Mouse (Mus musculus) stomach, embryonic 16.5 days (tissue): Measurements from ENCODE around the gene Ankrd65. TPM values are rescaled to one million over a fixed set of nuclear protein-coding genes. Genes with fewer than 3 reads are reported as not detected.

Experiments used
- ATAC-seq: fragments of 200-750 bp; cut with Nextera tagmentation; 2 replicates; pipeline ENCODE4 v1.8.0; 2017; ENCODE audit warnings: moderate number of reproducible peaks, moderate TSS enrichment; ENCODE audit not compliant: insufficient read depth, low FRiP score
- H3K27ac ChIP-seq: fragments of 300-500 bp; sonication (generic); 2 replicates; pipeline ENCODE4 v1.5.1; 2014; ENCODE audit warnings: low read length
- H3K27me3 ChIP-seq: fragments of 300-500 bp; sonication (generic); 2 replicates; pipeline ENCODE4 v1.6.1; 2014; ENCODE audit warnings: low read length, control low read depth, mixed read lengths; ENCODE audit not compliant: control insufficient read depth, insufficient read depth
- H3K36me3 ChIP-seq: fragments of 300-500 bp; sonication (generic); 2 replicates; pipeline ENCODE4 v1.6.1; 2014; ENCODE audit warnings: low read length; ENCODE audit not compliant: control insufficient read depth, insufficient read depth
- H3K4me1 ChIP-seq: fragments of 300-500 bp; sonication (generic); 2 replicates; pipeline ENCODE4 v1.6.1; 2014; ENCODE audit warnings: low read length, control low read depth, mixed read lengths; ENCODE audit not compliant: control insufficient read depth, insufficient read depth
- H3K4me2 ChIP-seq: fragments of 300-500 bp; sonication (generic); 2 replicates; pipeline ENCODE4 v1.6.1; 2014; ENCODE audit warnings: low read depth, low read length, mixed read lengths
- H3K4me3 ChIP-seq: fragments of 300-500 bp; sonication (generic); replicated peaks from 2 replicates; pipeline ENCODE4 v1.5.1; 2014; ENCODE audit warnings: mild to moderate bottlenecking, low read length
- H3K9ac ChIP-seq: fragments of 300-500 bp; sonication (generic); 2 replicates; pipeline ENCODE4 v1.6.1; 2014; ENCODE audit warnings: low read length
- H3K9me3 ChIP-seq: fragments of 300-500 bp; sonication (generic); replicated peaks from 2 replicates; pipeline ENCODE4 v1.6.1; 2016; ENCODE audit warnings: low read length, control low read depth; ENCODE audit not compliant: control insufficient read depth
- WGBS: fragments of 180-500 bp; shearing (Covaris S2); extraction: QIAGEN DNeasy Blood & Tissue Kit; methylation state at CpG from one replicate; pipeline ENCODE4 v1.1.7; 2014; 5-methylcytosine and 5-hydroxymethylcytosine counted together
- polyA plus RNA-seq: library from polyadenylated mRNA; unstranded; fragments of >200 nt; fragmentation: Nextera tagmentation; extraction: Ambion mirVana; gene quantifications from 2 replicates; pipeline ENCODE4 v1.2.1, GENCODE M21; 2015

The Ankrd65 gene
- polyA plus RNA-seq, 1 experiment from 2014 or later, result 0.35 TPM

DNA sequence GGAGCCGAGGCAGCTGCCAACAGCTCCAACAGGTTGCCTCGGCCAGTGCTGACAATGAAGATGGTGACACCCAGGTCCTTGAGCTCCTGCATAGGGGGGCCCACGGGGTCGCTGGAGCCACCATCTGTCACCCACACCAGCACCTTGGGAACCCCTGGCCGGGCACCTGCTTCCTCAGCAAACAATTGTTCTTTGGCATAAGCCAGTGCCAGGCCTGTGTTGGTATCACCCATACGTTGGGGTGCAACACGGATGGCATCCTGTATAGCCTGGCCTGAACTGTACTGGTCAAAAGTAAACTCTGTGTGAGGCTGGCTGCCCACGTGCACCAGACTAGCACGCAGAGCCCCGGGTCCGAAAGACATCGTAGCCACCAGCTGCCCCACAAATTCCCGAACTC lies 17.5 kb upstream of the Ankrd65 start:
- Histone ChIP-seq H3K9me3 (no peaks in the 10 kb centered on the region), H3K9ac (0 out of 2 replicates have a peak overlapping the region, but pooled peaks have one; percentile 74), H3K36me3 (no peaks in the 10 kb centered on the region), H3K27me3 (no peaks in the 10 kb centered on the region), H3K4me3 (0 out of 2 replicates have a peak overlapping the region, but pooled peaks have one; percentile 58), H3K4me2 (peak overlapping the region; percentile 92; the same call in 1 of the 2 replicates), H3K27ac (no peak overlapping the region), H3K4me1 (peaks cover 32% of the 10 kb centered on the region)
- WGBS, result 84% methylated on average over 13 of the region's 13 CpGs
- ATAC-seq, result no peak

DNA sequence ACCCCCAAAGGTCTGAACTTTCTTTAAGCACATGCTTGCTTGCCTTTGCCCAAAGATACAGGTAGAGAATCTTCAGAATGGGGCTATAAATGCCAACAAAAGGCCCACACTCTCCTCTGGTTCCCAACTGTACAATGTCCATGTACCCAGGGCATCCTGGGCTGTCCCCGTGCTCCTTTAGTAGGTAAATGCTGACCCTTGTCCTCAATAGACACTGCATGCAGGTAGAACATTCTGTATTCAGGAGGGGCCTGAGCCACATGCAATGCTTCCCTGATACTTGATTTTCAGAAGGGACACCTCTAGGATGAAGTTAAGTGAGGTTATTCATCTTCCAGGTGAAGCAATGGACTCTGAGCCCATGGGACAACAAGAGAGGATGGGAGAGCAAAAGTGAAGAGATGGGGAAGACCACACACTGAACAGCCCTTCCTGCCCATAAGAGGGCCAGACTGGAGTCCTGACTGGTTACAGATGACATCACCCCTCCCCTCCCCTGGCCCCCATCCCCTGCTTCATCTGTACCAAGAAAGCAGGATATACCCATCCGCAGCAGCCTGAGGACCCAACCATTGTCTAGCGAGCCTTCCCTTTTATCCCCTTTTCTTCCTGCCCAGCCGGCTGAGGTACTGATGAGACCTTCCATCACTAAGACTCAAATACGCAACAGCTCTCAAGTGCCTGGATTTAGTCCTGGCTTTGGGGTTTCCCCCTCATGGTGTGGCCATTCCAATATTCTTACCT lies 16.7 kb upstream of the Ankrd65 start:
- no peaks in the 10 kb centered on the region for H3K36me3 ChIP-seq
- peak overlapping the region; percentile 92 for H3K4me2 ChIP-seq
- ATAC-seq, result no peak
- no peaks in the 10 kb centered on the region for H3K9me3 ChIP-seq
- peak overlapping the region; percentile 74 for H3K9ac ChIP-seq
- H3K27ac ChIP-seq, result peak overlapping the region; percentile 94; the same call in 1 of the 2 replicates
- H3K4me3 ChIP-seq, result peak overlapping the region; percentile 58
- 37% methylated on average over 5 of the region's 5 CpGs for WGBS
- H3K4me1 ChIP-seq, result peaks cover 35% of the 10 kb centered on the region
- H3K27me3 ChIP-seq, result no peaks in the 10 kb centered on the region

DNA sequence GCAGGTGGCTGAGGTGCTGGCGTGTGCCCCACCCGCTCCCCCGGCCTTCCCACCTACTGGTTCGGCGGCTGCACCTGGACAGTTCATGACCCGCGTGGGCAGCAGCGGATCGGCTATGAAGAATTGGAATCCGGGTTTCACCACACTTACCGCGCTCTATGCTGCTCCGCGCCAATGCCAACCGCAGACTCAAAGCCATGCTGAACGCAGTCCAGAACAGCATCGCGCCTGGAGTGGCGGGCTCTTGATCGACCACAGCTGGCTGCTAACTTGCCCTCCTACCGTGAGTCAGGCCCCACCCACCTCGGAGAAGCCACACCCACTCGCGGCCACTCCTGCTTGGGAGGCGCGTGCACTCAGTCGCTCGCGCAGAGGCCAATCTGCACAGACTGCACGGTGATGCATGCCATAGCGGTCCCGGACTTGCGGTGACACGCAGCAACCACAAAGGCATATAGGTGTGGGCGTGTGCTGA lies 15.9 kb upstream of the Ankrd65 start, which contains the start of gene Vwa1:
Gene Vwa1, minus strand, starts transcription at position 419 of the 475 bp plus-strand sequence.
- no peaks in the 10 kb centered on the region for H3K27me3 ChIP-seq

DNA sequence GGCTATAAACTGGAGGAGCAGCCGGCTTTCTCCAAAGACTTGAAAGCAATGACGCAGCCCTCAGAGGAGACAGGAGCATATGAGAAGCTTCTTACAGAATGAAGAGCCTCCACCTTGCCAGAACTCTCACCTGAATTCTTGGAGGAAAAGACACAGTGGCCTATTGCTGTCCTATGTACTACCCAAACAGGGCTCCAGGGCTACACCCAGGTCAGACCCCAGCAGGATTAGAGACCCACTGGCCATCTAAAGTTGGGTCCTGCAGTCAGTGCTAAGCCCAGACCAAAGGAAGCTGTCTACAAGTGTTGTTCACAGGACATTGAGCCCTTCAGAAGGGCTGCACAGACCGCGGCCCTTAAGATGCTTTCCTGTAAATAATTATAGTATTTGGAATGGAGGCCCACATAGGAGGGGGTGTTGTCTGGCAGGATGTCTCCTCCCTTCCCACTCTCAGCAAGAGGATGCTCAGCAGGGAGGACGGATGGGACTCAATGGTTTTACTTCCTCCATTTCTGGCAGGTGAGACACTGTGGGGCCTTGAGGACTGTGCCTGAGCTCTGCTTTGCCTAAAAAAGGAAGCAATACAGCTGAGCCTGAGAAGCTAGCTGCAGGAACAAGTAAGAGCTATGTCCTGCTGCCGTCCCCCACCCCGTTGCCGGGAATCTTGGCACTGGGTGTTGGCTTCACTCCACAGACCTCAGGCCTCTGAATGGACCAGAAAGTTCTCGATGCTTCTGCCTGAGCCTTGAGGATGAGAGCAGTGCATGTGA lies 15.1 kb upstream of the Ankrd65 start:
- Histone ChIP-seq H3K4me1 (peaks cover 31% of the 10 kb centered on the region), H3K9ac (peak overlapping the region; percentile 74), H3K36me3 (no peaks in the 10 kb centered on the region), H3K4me2 (peak overlapping the region; percentile 92), H3K27ac (peak overlapping the region; percentile 94), H3K9me3 (no peaks in the 10 kb centered on the region), H3K4me3 (peak overlapping the region; percentile 58), H3K27me3 (no peaks in the 10 kb centered on the region)
- 35% methylated on average over 9 of the region's 9 CpGs for WGBS
- peak; percentile 51 for ATAC-seq

More for the DNA sequence above, 15.9 kb upstream of the Ankrd65 start, which contains the start of gene Vwa1:
- Histone ChIP-seq H3K9me3 (no peaks in the 10 kb centered on the region), H3K4me3 (peak within 1 kb of the TSS; percentile 58), H3K4me2 (peak within 1 kb of the TSS; percentile 92), H3K9ac (peak within 1 kb of the TSS; percentile 74), H3K36me3 (no peaks in the 10 kb centered on the region), H3K27ac (peak within 1 kb of the TSS; percentile 94), H3K4me1 (peaks cover 35% of the 10 kb centered on the region)
- WGBS, result under 1% methylated on average over 35 of the region's 35 CpGs
- ATAC-seq, result peak; percentile 80

DNA sequence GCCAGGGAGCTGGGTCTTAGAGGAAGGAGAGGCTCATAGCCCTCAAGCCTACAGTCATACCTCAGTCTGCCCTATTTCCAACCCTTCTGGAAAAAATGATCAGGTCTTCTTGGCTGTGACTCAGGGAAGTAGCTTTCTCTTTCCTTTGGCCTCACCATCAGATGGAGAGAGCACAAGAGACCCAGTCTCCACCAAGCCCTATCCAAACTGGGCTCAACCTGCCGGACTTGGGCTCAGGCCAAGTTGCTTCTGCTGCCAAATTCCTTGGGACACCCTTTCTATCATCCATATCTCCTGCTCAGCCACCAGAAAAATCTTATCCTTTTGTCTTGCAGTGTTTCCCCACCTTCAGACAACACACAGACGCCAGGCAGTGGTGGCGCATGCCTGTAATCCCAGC lies 14.4 kb upstream of the Ankrd65 start:
- WGBS, result 56% methylated on average over 3 of the region's 3 CpGs
- Histone ChIP-seq H3K4me3 (no peak overlapping the region), H3K9ac (0 out of 2 replicates have a peak overlapping the region, but pooled peaks have one; percentile 74), H3K36me3 (no peaks in the 10 kb centered on the region), H3K27ac (peak overlapping the region; percentile 94), H3K4me2 (no peak overlapping the region), H3K27me3 (no peaks in the 10 kb centered on the region), H3K9me3 (no peaks in the 10 kb centered on the region), H3K4me1 (peaks cover 27% of the 10 kb centered on the region)
- no peak for ATAC-seq

DNA sequence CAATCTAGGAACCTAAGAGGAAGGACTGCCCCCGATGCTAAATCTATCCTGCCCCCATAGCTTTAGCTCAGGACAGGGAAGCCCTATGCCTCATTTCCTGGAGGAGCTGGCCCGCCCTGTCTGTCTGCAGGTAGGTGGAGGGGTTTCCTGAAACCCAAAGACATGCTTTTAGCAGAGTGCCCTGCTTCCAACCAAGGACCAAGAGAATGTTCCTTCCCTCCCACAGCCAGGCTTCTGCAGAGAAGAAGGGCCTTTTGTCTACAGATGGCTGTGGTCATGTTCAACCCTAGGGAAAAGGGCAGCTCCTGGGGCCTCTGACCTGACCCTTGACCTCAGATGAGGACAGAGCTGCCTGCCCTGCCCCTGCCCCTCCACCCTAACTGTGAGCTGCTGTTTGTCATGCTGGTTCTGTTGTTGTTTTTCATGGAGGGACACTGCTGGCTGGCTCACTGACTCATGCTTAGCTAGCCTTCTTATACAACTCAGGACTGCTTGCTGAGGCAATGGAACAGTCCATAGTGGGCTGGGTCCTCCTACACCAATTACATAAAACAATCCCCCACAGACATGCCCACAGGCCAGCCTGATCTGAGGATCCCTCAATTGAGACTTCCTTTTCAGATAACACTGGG lies 13.4 kb upstream of the Ankrd65 start:
- no peak overlapping the region for H3K4me3 ChIP-seq
- H3K4me1 ChIP-seq, result peaks cover 30% of the 10 kb centered on the region
- no peak for ATAC-seq
- H3K9ac ChIP-seq, result no peak overlapping the region
- no peaks in the 10 kb centered on the region for H3K27me3 ChIP-seq
- H3K9me3 ChIP-seq, result no peaks in the 10 kb centered on the region
- 33% methylated on average over 2 of the region's 2 CpGs for WGBS
- no peaks in the 10 kb centered on the region for H3K36me3 ChIP-seq
- H3K27ac ChIP-seq, result peak overlapping the region; percentile 94
- H3K4me2 ChIP-seq, result no peak overlapping the region

DNA sequence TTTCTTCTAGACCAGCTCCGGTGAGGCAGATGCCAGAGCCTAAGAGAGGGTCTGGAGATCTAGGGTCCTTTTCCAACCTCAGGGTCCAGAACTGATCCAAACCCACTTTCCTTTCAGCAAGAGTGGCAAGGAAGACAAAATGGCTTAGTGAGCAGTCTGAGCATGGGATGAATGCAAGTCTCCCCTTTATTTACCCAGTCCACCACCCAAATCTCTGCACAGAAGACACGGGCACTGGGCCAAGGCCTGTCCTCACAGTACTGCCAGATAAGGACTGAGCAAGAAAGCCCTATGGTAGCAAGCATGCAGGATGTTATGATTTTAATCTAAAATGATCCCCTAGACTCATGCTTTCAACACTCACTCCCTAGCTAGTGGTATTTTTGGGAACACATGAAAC lies 12.4 kb upstream of the Ankrd65 start:
- peak overlapping the region; percentile 44 for H3K9ac ChIP-seq
- H3K36me3 ChIP-seq, result no peaks in the 10 kb centered on the region
- H3K9me3 ChIP-seq, result no peaks in the 10 kb centered on the region
- no peaks in the 10 kb centered on the region for H3K27me3 ChIP-seq
- 55% methylated on average over 2 of the region's 2 CpGs for WGBS
- ATAC-seq, result no peak
- H3K4me3 ChIP-seq, result no peak overlapping the region
- no peak overlapping the region for H3K4me2 ChIP-seq
- H3K27ac ChIP-seq, result no peak overlapping the region; the same call in none of the 2 replicates
- H3K4me1 ChIP-seq, result peaks cover 30% of the 10 kb centered on the region

DNA sequence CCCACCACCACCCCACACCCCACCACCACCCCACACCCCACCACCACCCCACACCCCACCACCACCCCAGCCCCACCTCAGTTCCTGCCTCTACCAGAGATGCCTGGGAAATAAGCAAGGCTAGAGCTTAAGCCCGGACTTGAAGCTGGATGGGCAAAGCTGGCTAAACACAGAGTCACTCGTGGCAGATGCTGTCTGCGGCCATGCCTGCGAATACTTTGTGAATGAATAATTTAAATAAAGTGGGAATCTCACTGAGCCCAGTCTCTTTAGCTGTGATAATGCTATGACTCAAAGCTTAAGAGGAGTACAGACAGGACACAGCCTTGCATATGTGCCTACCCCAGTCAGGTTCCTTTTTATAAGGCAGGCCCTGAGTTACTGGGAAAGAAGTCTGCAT lies 10.7 kb upstream of the Ankrd65 start:
- no peak overlapping the region for H3K9ac ChIP-seq
- WGBS, result 80% methylated on average over 4 of the region's 4 CpGs
- H3K36me3 ChIP-seq, result no peaks in the 10 kb centered on the region
- H3K4me2 ChIP-seq, result no peak overlapping the region
- H3K27me3 ChIP-seq, result no peaks in the 10 kb centered on the region
- peaks cover 28% of the 10 kb centered on the region for H3K4me1 ChIP-seq
- H3K4me3 ChIP-seq, result no peak overlapping the region
- no peak overlapping the region for H3K27ac ChIP-seq
- no peak for ATAC-seq
- H3K9me3 ChIP-seq, result no peaks in the 10 kb centered on the region
